Mouse (Mus musculus): ENCODE results near the gene 1700001C19Rik.

DNA sequence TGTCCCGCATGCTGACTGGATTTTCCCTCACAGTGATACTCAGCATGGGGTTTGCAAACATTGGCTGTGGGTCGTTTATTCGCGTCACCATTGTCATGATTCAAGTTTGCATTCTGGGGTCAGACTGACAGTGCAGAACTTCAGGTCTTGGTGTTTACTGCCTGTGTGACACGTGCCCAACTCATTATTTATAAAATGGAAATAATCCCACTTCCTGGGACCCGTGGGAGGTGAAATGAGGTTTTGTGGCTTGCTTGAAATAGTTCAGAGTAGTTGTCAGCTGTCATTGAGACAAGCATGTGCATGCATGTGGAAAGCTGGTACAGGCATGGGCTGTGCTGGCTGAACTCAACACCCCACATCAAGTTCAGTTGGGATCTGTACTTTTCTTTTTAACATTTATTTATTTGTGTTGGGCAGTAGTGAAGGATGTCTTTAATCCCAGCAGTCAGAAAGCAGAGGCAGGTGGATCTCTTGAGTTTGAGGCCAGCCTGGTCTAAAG lies 60.3 kb downstream of the 1700001C19Rik start:
- TF ChIP-seq CTCF (IDR thresholded peaks at IDR 0.05; ENCODE audit: borderline replicate concordance, control insufficient read depth, extremely low read depth, insufficient read depth, low read length, poor library complexity) (no peak), POLR2A (IDR thresholded peaks at IDR 0.05; ENCODE audit: control insufficient read depth, extremely low read depth, insufficient read depth, low read length, poor library complexity) (no peak)

Data from thymus, adult 2 months (tissue).